Mouse (Mus musculus): ENCODE measurements around the gene Thbd. TPM values are rescaled to one million over a fixed set of nuclear protein-coding genes. Genes with fewer than 3 reads are reported as not detected.

The Thbd gene
- polyA plus RNA-seq, 1 experiment from 2014 or later: 29.1 TPM

DNA sequence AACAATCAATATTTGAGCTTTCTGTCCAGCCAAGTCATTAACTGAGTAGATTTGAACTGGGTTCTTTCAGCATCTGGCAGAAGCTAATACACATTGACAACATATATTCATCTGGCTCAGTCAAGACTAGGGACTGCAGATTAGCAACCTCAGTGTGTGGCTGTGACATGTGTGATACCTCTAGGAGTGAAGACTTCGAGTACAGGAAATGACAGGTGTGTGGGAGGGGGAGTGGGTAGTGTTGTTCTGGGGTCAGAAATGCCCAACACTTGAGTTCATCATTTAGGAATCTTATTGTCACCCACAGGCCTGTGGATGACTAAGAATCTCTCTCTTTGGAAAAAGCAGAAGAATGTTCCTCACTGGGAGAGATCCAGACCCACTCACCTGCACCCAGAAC, 13.1 kb upstream of the Thbd start:
- H3K4me1 ChIP-seq: no peaks in the 10 kb centered on the region
- H3K27me3 ChIP-seq: no peaks in the 10 kb centered on the region
- no peak overlapping the region for H3K4me2 ChIP-seq
- 42% methylated on average over 1 of the region's 1 CpGs for WGBS
- H3K4me3 ChIP-seq: no peak overlapping the region
- H3K36me3 ChIP-seq: no peaks in the 10 kb centered on the region
- no peak overlapping the region for H3K27ac ChIP-seq
- no peak overlapping the region for H3K9ac ChIP-seq
- H3K9me3 ChIP-seq: no peaks in the 10 kb centered on the region
- no peak for ATAC-seq (ENCODE audit: insufficient number of reproducible peaks, low FRiP score, low TSS enrichment, low read depth)

DNA sequence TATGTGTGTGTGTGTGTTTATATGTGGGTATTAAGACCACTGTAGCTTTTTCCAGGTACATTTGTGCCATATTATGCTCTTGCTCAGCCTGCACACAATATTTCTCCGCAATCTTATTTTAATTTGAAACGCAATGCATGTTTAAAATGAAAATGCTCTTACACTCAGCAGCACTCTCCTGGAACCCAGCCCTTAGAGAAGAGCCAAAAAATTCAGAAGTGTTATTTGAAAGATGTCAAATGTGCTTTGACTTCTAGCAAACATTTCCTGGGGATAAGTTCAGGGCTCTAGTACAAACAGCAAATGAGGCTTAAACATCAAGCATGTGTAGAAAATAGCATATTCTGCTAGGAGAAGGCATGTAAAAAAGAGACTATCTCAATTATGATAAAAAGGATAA, 11.8 kb upstream of the Thbd start:
- no peak overlapping the region for H3K4me3 ChIP-seq
- no peak for ATAC-seq (ENCODE audit: insufficient number of reproducible peaks, low FRiP score, low TSS enrichment, low read depth)
- WGBS: 74% methylated on average over 2 of the region's 2 CpGs

DNA sequence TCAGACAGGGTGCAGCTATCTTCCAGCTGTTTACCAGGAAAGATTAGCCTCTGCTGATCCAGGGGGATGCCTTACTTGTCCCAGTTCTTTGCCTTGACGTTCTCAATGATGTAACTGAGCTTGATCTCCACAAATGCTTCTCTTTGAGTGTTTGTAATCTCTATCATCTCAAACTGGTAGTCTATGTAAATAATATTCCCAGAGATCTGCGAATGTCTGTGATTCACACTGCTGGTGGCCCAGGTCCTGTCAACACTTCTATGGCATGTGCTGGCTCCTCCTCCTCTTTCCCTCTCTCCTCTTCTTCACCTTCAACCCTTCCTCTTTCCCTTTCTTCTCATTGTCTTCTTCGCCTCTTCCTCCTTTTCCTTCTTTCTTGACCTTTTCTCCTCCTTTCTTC, 11.2 kb upstream of the Thbd start:
- Histone ChIP-seq H3K9ac (no peak overlapping the region), H3K9me3 (no peaks in the 10 kb centered on the region), H3K36me3 (no peaks in the 10 kb centered on the region), H3K27me3 (no peaks in the 10 kb centered on the region), H3K27ac (no peak overlapping the region), H3K4me3 (no peak overlapping the region), H3K4me2 (no peak overlapping the region), H3K4me1 (no peaks in the 10 kb centered on the region)
- 71% methylated on average over 3 of the region's 3 CpGs for WGBS
- ATAC-seq (ENCODE audit: insufficient number of reproducible peaks, low FRiP score, low TSS enrichment, low read depth): no peak

More for the DNA sequence above, 11.8 kb upstream of the Thbd start:
- no peak overlapping the region for H3K27ac ChIP-seq
- no peaks in the 10 kb centered on the region for H3K36me3 ChIP-seq
- H3K9ac ChIP-seq: no peak overlapping the region
- H3K4me2 ChIP-seq: no peak overlapping the region
- H3K9me3 ChIP-seq: no peaks in the 10 kb centered on the region
- no peaks in the 10 kb centered on the region for H3K27me3 ChIP-seq
- H3K4me1 ChIP-seq: no peaks in the 10 kb centered on the region

DNA sequence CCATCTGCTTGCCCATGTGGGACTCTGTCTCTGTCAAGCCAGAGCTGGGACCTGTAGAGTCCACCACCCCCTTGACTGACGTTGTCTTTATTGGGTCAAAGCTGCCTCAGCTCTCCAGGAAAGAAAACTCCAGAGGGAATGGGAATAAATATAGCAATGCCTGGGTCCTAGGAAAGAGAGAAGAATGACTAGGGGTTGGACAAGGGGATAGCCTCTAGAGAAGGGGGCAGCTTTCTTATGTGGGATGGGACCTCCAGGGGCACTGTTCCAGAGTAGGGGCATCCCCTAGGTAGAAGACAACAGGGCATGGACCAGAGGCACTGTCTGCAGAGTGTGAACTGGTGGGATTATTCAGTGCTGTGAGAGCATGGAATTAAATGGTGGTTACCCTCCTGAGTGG, 1.8 kb upstream of the Thbd start:
- Histone ChIP-seq H3K4me1 (peaks cover 29% of the 10 kb centered on the region), H3K9me3 (no peaks in the 10 kb centered on the region), H3K4me3 (no peak overlapping the region), H3K9ac (no peak overlapping the region), H3K36me3 (no peaks in the 10 kb centered on the region), H3K4me2 (no peak overlapping the region), H3K27ac (no peak overlapping the region), H3K27me3 (peaks cover 37% of the 10 kb centered on the region)
- WGBS: 76% methylated on average over 1 of the region's 1 CpGs
- ATAC-seq (ENCODE audit: insufficient number of reproducible peaks, low FRiP score, low TSS enrichment, low read depth): no peak

DNA sequence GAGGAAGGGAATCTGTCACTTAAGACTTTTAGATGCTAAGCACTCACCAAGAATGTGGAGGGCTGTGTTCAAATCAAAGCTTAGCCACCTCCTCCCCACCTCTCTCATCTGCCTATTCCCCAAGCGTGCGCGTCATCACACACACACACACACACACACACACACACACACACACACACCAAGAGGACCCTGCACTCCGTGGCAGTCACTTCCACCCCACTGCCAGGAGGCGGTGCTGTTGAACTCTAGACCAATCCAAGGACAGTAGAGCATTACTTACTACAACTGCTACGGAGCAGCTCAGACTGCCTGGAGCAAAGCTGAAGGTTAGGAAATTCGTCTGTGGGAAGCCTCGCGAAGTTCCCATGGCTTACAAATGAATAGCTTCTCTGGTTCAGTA, 1.2 kb upstream of the Thbd start:
- Histone ChIP-seq H3K4me2 (no peak overlapping the region), H3K4me1 (peaks cover 29% of the 10 kb centered on the region), H3K9ac (no peak overlapping the region), H3K27ac (no peak overlapping the region), H3K4me3 (no peak overlapping the region), H3K9me3 (no peaks in the 10 kb centered on the region), H3K27me3 (peaks cover 38% of the 10 kb centered on the region), H3K36me3 (no peaks in the 10 kb centered on the region)
- peak; percentile 45; the same call in 1 of the 2 replicates for ATAC-seq (ENCODE audit: insufficient number of reproducible peaks, low FRiP score, low TSS enrichment, low read depth)
- WGBS: 23% methylated on average over 9 of the region's 9 CpGs

DNA sequence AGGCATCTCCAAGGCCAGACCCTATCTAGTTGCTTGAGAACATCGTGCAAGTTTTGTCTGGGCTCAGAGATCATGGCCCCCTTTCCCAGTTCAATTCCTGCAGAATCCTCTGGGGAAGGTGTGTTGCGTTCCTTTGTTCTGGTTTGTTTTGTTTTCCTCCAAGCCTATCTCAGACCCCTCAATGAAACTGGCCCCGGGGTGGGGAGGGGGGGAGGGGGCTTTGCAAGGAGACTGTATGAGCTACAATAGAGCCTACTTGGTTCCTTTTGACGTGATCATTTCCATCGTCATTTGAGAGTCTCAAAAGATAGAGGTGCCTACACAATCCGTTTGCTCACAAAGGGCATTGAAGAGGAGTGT, 753 bp upstream of the Thbd start:
- Histone ChIP-seq H3K4me2 (peak overlapping the region; percentile 87; the same call in 1 of the 2 replicates), H3K4me1 (peaks cover 29% of the 10 kb centered on the region), H3K27me3 (peaks cover 38% of the 10 kb centered on the region), H3K9me3 (no peaks in the 10 kb centered on the region), H3K27ac (no peak overlapping the region), H3K36me3 (no peaks in the 10 kb centered on the region), H3K4me3 (no peak overlapping the region), H3K9ac (no peak overlapping the region)
- 0 out of 2 replicates have a peak, but pooled peaks have one; percentile 20 for ATAC-seq (ENCODE audit: insufficient number of reproducible peaks, low FRiP score, low TSS enrichment, low read depth)
- WGBS: 26% methylated on average over 6 of the region's 6 CpGs

DNA sequence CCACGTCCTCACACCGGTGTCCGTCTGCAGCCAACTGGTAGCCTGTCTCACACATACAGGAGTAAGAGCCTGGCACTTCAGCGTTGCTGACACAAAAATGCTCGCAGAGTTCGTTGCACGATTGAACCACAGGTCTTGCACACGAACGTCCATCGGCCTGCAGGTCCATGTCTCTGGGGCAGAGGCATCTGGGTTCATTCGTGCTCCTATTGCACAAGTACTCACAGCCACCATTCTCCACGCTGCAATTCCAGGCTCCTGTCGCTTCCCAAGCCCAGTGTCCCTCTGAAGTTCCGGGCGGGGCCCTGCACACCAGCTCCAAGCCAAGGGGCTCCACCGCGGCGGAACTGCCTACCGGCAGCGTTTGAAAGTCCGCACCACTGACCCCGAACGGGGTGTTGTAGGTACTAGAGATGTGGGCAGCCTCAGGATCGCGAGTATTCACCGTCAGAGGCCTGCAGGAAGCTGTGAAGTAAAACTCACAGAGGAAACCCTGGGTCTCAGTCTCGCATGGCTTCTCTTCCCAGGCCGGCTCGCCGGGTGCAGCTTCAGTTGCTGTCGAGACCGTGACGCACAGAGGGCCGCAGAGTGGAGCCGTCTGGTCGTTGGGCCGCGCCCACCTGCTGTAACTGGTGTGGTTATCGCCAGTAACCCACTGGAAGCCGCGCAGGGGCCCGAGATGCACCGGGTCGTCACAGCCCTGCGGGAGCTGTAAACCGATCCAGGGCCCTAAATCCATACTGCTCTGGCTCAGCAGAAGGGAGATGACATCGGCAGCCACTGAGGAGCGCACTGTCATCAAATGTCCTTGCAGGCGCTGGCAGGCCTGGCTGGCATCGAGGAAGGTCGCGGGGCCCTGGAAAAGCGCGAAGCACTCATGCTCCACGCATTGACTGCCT, 768 bp downstream of the Thbd start:
- Histone ChIP-seq H3K9me3 (no peaks in the 10 kb centered on the region), H3K27ac (peak overlapping the region; percentile 61), H3K4me1 (peaks cover 29% of the 10 kb centered on the region), H3K9ac (peak overlapping the region; percentile 35), H3K36me3 (no peaks in the 10 kb centered on the region), H3K27me3 (peaks cover 38% of the 10 kb centered on the region), H3K4me3 (peak overlapping the region; percentile 46), H3K4me2 (peak overlapping the region; percentile 87)
- ATAC-seq (ENCODE audit: insufficient number of reproducible peaks, low FRiP score, low TSS enrichment, low read depth): peak; percentile 22; the same call in 1 of the 2 replicates
- 5% methylated on average over 55 of the region's 55 CpGs for WGBS

DNA sequence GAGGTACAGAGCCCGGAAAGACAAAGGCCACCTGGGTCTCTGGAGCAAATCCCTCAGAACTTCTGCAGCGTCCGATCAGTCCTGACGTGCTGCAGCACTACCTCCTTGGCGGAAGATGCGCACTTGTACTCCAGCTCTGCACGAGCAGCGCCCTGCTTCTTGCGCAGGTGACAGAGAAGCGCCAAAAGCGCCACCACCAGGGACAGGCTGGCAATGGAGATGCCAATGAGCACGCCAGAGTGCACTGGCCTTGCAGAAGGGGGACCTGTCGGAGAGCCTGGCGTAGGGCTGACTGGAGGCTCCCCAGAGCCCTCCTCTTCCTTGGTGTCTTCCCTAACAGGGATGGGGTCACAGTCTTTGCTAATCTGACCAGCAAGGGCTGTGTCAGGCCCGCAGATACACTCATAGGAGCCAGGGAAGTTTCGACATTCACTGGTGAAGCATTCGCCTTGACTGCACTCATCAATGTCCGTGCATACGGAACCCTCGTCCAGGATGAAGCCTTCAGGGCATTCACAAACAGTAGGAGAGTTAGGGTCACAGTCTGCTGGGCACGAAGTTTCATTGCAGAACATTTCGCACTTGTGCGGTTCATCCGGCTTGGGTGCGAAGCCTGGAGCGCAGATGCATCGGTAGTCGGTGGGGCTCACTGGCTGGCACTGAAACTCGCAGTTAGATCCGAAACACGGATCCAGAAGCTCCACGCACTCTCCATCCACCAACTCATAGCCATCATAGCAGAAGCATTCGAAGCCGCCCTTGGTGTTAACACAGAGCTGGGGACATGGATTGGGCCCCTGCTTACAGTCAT, 1.6 kb downstream of the Thbd start:
- Histone ChIP-seq H3K27ac (peak overlapping the region; percentile 61; the same call in 1 of the 2 replicates), H3K4me1 (peaks cover 29% of the 10 kb centered on the region), H3K9me3 (no peaks in the 10 kb centered on the region), H3K9ac (peak overlapping the region; percentile 35; the same call in 1 of the 2 replicates), H3K36me3 (no peaks in the 10 kb centered on the region), H3K27me3 (peaks cover 38% of the 10 kb centered on the region), H3K4me3 (peak overlapping the region; percentile 46), H3K4me2 (peak overlapping the region; percentile 87)
- no peak; the same call in 1 of the 2 replicates for ATAC-seq (ENCODE audit: insufficient number of reproducible peaks, low FRiP score, low TSS enrichment, low read depth)
- 16% methylated on average over 34 of the region's 34 CpGs for whole genome bisulfite sequencing

DNA sequence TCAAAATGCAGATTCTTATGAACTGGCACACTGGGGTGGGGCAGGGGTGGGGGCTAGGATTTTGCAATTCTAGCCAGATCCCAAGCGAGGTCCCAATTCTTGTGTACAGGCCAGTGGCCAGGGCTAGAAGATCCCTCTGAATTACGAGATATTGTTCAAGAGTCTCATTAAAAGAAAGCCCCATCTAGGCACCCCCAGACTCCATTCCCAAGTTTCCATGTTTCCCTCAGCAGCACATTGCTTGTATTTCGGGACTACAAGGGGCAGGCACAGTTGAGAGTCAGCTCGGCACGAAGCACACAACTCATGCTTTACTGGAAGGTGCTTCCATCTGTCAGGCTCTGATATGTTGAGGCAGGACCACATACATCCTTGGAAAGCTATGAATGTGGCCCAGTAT, 3.1 kb downstream of the Thbd start:
- Histone ChIP-seq H3K4me2 (peak overlapping the region; percentile 25), H3K27me3 (peaks cover 38% of the 10 kb centered on the region), H3K9ac (no peak overlapping the region), H3K4me1 (peaks cover 29% of the 10 kb centered on the region), H3K9me3 (no peaks in the 10 kb centered on the region), H3K36me3 (no peaks in the 10 kb centered on the region), H3K4me3 (peak overlapping the region; percentile 11), H3K27ac (no peak overlapping the region)
- WGBS: 69% methylated on average over 5 of the region's 5 CpGs
- no peak for ATAC-seq (ENCODE audit: insufficient number of reproducible peaks, low FRiP score, low TSS enrichment, low read depth)

DNA sequence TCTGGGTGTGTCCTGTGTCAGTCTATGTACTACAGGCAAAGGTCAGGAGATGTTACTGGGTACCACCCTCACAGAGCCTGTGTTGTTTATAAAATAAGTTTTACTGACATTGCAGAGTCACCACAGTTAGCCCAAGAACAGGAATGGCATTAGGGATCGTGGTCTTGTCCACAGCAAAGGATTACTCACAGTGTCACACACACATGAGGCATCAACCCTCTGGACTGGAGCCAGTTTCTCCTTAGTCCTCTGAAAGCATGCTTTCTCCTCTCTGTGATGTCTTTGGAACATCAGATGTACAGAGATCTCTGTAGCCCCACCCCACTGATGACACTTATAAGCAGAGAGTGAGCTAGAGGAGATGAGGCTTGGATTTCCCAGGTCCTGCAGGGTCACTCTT, 5.8 kb downstream of the Thbd start:
- Histone ChIP-seq H3K9me3 (no peaks in the 10 kb centered on the region), H3K27ac (no peak overlapping the region), H3K4me3 (no peak overlapping the region), H3K36me3 (no peaks in the 10 kb centered on the region), H3K27me3 (peaks cover 20% of the 10 kb centered on the region), H3K4me1 (peaks cover 24% of the 10 kb centered on the region), H3K4me2 (no peak overlapping the region), H3K9ac (no peak overlapping the region)
- WGBS: 68% methylated on average over 1 of the region's 1 CpGs
- ATAC-seq (ENCODE audit: insufficient number of reproducible peaks, low FRiP score, low TSS enrichment, low read depth): no peak

DNA sequence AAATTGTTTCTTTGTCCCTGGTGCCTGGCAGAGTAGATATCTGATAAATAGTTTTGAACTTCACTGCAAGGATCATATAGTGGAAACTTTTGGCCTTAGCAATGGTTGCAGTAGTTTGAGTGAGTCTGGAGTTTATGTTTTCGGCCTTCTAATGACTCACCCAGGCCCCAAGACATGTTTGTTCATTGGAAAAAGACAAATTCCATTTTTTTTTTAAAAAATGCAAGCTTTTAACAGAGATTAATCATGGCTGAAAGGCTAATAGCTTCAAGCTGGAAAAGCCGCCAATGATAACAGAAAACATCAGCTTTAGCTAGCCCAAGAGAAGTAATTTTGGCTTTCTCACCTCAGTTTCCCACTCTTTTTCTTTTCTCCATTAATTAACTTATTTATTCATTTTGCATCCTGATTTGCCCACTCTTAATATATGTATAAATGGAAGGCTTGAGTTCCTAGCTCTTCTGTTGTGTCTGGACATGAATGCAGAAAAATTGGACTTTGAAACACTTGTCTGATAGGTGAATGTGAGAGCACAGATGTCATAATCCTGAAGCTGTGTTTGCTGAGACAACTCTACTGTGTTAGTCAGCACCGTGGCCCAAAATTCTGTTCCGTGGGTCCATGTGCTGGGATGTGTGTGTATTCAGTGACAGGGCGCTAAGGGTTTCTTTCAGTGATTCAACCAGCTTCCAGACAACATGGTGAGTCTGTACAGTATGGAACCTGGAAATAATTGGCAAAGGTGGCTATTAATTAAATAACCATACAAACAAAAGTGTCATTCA, 8.9 kb downstream of the Thbd start:
- no peaks in the 10 kb centered on the region for H3K9me3 ChIP-seq
- H3K4me3 ChIP-seq: no peak overlapping the region
- no peak overlapping the region for H3K27ac ChIP-seq
- H3K9ac ChIP-seq: no peak overlapping the region
- H3K4me2 ChIP-seq: no peak overlapping the region
- H3K4me1 ChIP-seq: peaks cover 37% of the 10 kb centered on the region
- ATAC-seq (ENCODE audit: insufficient number of reproducible peaks, low FRiP score, low TSS enrichment, low read depth): no peak
- WGBS: 89% methylated on average over 5 of the region's 5 CpGs
- peaks cover 25% of the 10 kb centered on the region for H3K27me3 ChIP-seq
- no peaks in the 10 kb centered on the region for H3K36me3 ChIP-seq
